Mouse (Mus musculus): ENCODE measurements around the gene Oser1. TPM values are rescaled to one million over a fixed set of nuclear protein-coding genes. Genes with fewer than 3 reads are reported as not detected.

The Oser1 gene
- total and polyA plus RNA-seq, 3 experiments, result 29.0 to 44.9 (median 38.1) TPM

GRCm38 (mm10) chr2:163401221-163401620, 23.3 kb downstream of the Oser1 start (continued):
- TF ChIP-seq SIN3A (IDR thresholded peaks at IDR 0.05; ENCODE audit: low read length) (no peak), MEF2A (IDR thresholded peaks at IDR 0.05; ENCODE audit: borderline replicate concordance, low read depth, low read length) (no peak), BHLHE40 (IDR thresholded peaks at IDR 0.05; ENCODE audit: low read depth, low read length) (no peak), CTCF (conservative IDR thresholded peaks at IDR 0.05 in 1 of 2, IDR thresholded peaks at IDR 0.05 in 1 of 2; ENCODE audit: low read depth in 2 of 2, low read length in 2 of 2) (peak; percentile 85 to 99), JUND (conservative IDR thresholded peaks at IDR 0.05; ENCODE audit: low read depth, low read length) (peak; percentile 43; the same call in 1 of the 2 replicates), MXI1 (IDR thresholded peaks at IDR 0.05; ENCODE audit: low read depth, low read length) (no peak), IRF4 (IDR thresholded peaks at IDR 0.05; ENCODE audit: low read depth, low read length) (no peak), HCFC1 (IDR thresholded peaks at IDR 0.05; ENCODE audit: low read depth, low read length) (no peak), PAX5 (IDR thresholded peaks at IDR 0.05; ENCODE audit: low read length) (no peak), RCOR1 (conservative IDR thresholded peaks at IDR 0.05; ENCODE audit: low read depth, low read length) (no peak), SMC3 (IDR thresholded peaks at IDR 0.05; ENCODE audit: low read depth, low read length) (peak; percentile 90), JUN (IDR thresholded peaks at IDR 0.05; ENCODE audit: insufficient read depth, low read depth, low read length) (no peak), UBTF (IDR thresholded peaks at IDR 0.05; ENCODE audit: low read depth, low read length) (no peak), ZC3H11A (IDR thresholded peaks at IDR 0.05; ENCODE audit: low read depth, low read length) (peak; percentile 61), E2F4 (IDR thresholded peaks at IDR 0.05; ENCODE audit: insufficient replicate concordance, low read depth, low read length) (no peak)

GRCm38 (mm10) chr2:163399222-163399621, 25.3 kb downstream of the Oser1 start:
- Histone ChIP-seq H3K4me1 (ENCODE audit: control insufficient read depth in 1 of 2, insufficient read depth in 2 of 2) (no peaks in the 10 kb centered on the region), H3K4me2 (ENCODE audit: insufficient read depth, low read depth, poor library complexity, severe bottlenecking) (no peak overlapping the region), H3K27ac (ENCODE audit: insufficient read depth, low read depth) (no peak overlapping the region), H3K4me3 (replicated peaks in 1 of 3; ENCODE audit: low read depth in 2 of 3, low read length in 2 of 3, poor library complexity in 1 of 3) (no peak overlapping the region), H3K9me3 (replicated peaks; ENCODE audit: low read length) (no peaks in the 10 kb centered on the region), H3K9ac (ENCODE audit: insufficient read depth, low read depth) (no peak overlapping the region), H3K36me3 (replicated peaks in 1 of 2; ENCODE audit: control insufficient read depth in 1 of 2, insufficient read depth in 1 of 2, low read length in 1 of 2) (no peaks in the 10 kb centered on the region), H3K79me2 (replicated peaks; ENCODE audit: control insufficient read depth, extremely low read depth, insufficient read depth, poor library complexity, severe bottlenecking) (no peaks in the 10 kb centered on the region), H3K27me3 (replicated peaks) (peaks cover 42% of the 10 kb centered on the region)
- in situ Hi-C loops (cut with MboI; ENCODE audit: low pct_ligation_motif_present, low pct_unique_long_range_greater_than_20kb, low sequenced_read_pairs) (no loop called here), dilution Hi-C loops (cut with MboI; ENCODE audit: extremely low pct_ligation_motif_present, extremely low pct_unique_long_range_greater_than_20kb, low sequenced_read_pairs) (no loop called here)
- TF ChIP-seq JUN (IDR thresholded peaks at IDR 0.05; ENCODE audit: insufficient read depth, low read depth, low read length), result no peak
- no peak for TF ChIP-seq ZMIZ1 (IDR thresholded peaks at IDR 0.05; ENCODE audit: low read depth, low read length)
- TF ChIP-seq NRF1 (IDR thresholded peaks at IDR 0.05; ENCODE audit: low read depth, low read length), result no peak
- TF ChIP-seq RAD21 (IDR thresholded peaks at IDR 0.05; ENCODE audit: low read depth, low read length), result no peak
- no peak for TF ChIP-seq HCFC1 (IDR thresholded peaks at IDR 0.05; ENCODE audit: low read depth, low read length)
- TF ChIP-seq ZC3H11A (IDR thresholded peaks at IDR 0.05; ENCODE audit: low read depth, low read length), result no peak
- no peak for TF ChIP-seq SIN3A (IDR thresholded peaks at IDR 0.05; ENCODE audit: low read length)
- no peak for DNase-seq (ENCODE audit: extremely low read depth)

GRCm38 (mm10) chr2:163398770-163399169, 25.7 kb downstream of the Oser1 start:
- Histone ChIP-seq H3K79me2 (replicated peaks; ENCODE audit: control insufficient read depth, extremely low read depth, insufficient read depth, poor library complexity, severe bottlenecking) (no peaks in the 10 kb centered on the region), H3K4me3 (replicated peaks in 1 of 3; ENCODE audit: low read depth in 2 of 3, low read length in 2 of 3, poor library complexity in 1 of 3) (no peak overlapping the region), H3K27me3 (replicated peaks) (peaks cover 47% of the 10 kb centered on the region), H3K27ac (ENCODE audit: insufficient read depth, low read depth) (no peak overlapping the region), H3K9ac (ENCODE audit: insufficient read depth, low read depth) (no peak overlapping the region), H3K4me1 (ENCODE audit: control insufficient read depth in 1 of 2, insufficient read depth in 2 of 2) (no peaks in the 10 kb centered on the region), H3K9me3 (replicated peaks; ENCODE audit: low read length) (no peaks in the 10 kb centered on the region), H3K4me2 (ENCODE audit: insufficient read depth, low read depth, poor library complexity, severe bottlenecking) (no peak overlapping the region), H3K36me3 (replicated peaks in 1 of 2; ENCODE audit: control insufficient read depth in 1 of 2, insufficient read depth in 1 of 2, low read length in 1 of 2) (no peaks in the 10 kb centered on the region)
- DNase-seq (ENCODE audit: extremely low read depth), result no peak
- TF ChIP-seq TBP (conservative IDR thresholded peaks at IDR 0.05; ENCODE audit: low read depth, low read length) (no peak), POLR2A (IDR thresholded peaks at IDR 0.05; ENCODE audit: low read depth, low read length) (no peak), ZC3H11A (IDR thresholded peaks at IDR 0.05; ENCODE audit: low read depth, low read length) (no peak), POLR2AphosphoS2 (IDR thresholded peaks at IDR 0.05; ENCODE audit: low read depth, low read length) (no peak), KAT2A (IDR thresholded peaks at IDR 0.05; ENCODE audit: insufficient replicate concordance, low read length) (no peak), JUN (IDR thresholded peaks at IDR 0.05; ENCODE audit: insufficient read depth, low read depth, low read length) (no peak), TCF12 (IDR thresholded peaks at IDR 0.05; ENCODE audit: low read depth, low read length) (no peak), MAFK (IDR thresholded peaks at IDR 0.05; ENCODE audit: insufficient replicate concordance, low read length) (no peak), MAZ (IDR thresholded peaks at IDR 0.05; ENCODE audit: low read depth, low read length) (no peak), ELF1 (IDR thresholded peaks at IDR 0.05; ENCODE audit: low read depth, low read length) (no peak)
- dilution Hi-C loops (cut with MboI; ENCODE audit: extremely low pct_ligation_motif_present, extremely low pct_unique_long_range_greater_than_20kb, low sequenced_read_pairs), result no loop called here
- in situ Hi-C loops (cut with MboI; ENCODE audit: low pct_ligation_motif_present, low pct_unique_long_range_greater_than_20kb, low sequenced_read_pairs), result no loop called here

All from CH12.LX (cell line).